Mouse (Mus musculus): Measurements from ENCODE around the gene Arpc1a.
"Not testable (repeated sequence)": the region's sequence is repeated elsewhere in the genome, so short reads cannot be mapped to it uniquely, and the experiment has no call there.

Arpc1a gene

DNA sequence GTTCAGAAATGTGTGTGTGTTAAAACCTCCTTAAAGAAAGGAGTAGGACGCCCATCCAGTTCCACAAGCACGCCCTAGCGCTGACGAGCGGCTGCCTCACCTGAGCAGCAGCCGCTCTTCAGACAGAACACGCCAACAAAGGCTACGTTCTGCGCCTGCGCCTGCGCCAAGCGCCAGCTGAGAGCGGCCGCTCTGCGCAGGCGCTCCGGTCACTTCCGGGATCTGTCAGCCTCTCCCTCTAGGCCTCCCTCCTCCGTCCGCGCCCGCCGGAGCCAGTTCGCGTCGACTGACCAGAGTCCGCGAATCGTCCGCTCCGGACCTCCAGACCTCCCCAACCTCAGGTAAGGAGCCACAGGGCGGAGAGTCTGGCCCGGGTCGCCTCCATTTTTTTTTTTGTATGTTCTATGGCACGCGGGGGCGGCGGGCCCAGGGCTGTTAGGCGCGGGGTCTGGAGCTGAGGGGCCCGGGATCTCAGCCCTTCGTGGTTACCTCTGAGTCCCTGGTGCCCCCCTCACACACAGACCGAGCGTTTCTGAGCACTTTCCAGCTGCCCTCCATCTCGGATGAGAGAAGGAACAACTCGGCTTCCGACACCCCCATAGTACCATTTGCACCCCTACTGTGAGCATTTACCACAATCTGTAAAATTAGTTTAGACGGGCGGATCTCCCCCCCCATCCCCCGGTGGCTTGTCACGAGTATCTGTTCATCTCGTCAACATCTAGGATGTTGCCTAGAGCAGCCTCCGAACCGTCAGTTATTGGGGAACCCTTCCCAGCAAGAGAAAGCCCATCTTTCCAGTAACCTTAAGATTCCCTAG, at the start of gene Arpc1a, which contains the start of gene Kpna7:
TSS of gene Arpc1a (plus strand) at position 199 of the 820 bp plus-strand sequence.
TSS of gene Kpna7 (minus strand) at position 399 of the 820 bp plus-strand sequence.
- peak; percentile 99 for DNase-seq (ENCODE audit: low read depth, low spot score)

GRCm38 (mm10) chr5:145041628-145042027, 42.0 kb upstream of the Arpc1a start:
- DNase-seq (ENCODE audit: low read depth, low spot score), result peak; percentile 46

GRCm38 (mm10) chr5:145042690-145043089, 40.9 kb upstream of the Arpc1a start, which contains the start of gene 1700018F24Rik:
Gene 1700018F24Rik, plus strand, starts transcription at chr5:145042990.
- DNase-seq (ENCODE audit: low read depth, low spot score), result not testable (repeated sequence)

DNA sequence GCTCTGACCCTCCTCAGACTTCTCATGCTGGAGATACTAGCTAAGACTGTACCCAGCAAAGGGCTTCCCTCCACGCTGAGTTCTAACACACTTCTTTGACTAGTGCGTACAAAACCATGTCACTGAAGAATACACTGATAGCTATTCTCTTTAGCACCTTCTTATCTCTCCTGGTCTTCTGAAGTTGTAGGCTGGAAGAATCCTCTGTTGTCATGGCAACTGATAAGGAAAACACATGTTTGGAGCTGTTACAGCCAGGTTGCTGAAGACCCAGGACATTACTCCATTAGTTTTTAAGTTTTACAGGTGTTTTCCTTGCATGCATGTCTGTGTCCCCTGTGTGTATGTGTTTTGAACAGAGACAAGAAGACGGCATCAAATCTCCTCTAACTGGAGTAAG, 29.4 kb upstream of the Arpc1a start:
- not testable (repeated sequence) for DNase-seq (ENCODE audit: low read depth, low spot score)

DNA sequence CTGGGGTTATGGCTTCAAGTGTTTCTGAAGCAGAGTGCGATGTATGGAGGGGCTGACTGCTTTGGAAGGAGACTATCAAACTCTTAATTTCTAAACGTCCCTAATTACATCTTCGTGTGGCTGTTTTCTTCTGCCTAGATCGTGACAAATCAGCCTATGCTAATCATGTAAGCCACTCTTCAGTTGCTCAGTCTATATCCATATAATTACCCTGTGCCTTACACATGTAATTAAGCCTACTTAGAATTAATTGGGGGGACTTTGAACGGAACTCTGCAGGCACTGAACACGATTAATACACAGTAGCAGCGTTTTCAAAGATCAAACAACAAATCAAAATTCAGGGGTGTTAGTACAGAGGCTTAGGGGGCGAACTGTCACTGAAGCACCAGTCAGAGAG, 25.7 kb upstream of the Arpc1a start:
- no peak for DNase-seq (ENCODE audit: low read depth, low spot score)

DNA sequence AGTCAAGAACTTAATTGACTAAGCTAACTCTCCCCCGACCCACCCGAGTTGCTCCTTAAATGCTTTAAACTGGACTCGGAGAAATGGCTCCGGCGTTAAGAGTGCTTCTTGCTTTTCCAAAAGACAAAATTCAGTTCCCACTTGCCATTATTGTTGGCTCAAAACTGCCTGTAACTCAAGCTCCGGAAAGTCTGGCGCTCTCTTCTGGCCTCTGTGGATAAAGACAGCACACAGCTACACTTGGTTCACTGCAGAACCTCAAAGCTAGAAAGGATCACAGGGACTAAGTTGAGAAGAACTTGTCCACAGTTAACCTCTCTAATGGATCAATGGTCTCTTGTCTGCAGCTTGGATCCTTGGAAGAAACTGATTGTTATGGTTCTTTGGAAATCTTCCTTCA, 24.9 kb upstream of the Arpc1a start:
- DNase-seq (ENCODE audit: low read depth, low spot score), result peak; percentile 30

- DNase-seq (ENCODE audit: low read depth, low spot score), result peak; percentile 37
These were observed 24.1 kb upstream of the Arpc1a start for GRCm38 (mm10) chr5:145059524-145059923.

DNA sequence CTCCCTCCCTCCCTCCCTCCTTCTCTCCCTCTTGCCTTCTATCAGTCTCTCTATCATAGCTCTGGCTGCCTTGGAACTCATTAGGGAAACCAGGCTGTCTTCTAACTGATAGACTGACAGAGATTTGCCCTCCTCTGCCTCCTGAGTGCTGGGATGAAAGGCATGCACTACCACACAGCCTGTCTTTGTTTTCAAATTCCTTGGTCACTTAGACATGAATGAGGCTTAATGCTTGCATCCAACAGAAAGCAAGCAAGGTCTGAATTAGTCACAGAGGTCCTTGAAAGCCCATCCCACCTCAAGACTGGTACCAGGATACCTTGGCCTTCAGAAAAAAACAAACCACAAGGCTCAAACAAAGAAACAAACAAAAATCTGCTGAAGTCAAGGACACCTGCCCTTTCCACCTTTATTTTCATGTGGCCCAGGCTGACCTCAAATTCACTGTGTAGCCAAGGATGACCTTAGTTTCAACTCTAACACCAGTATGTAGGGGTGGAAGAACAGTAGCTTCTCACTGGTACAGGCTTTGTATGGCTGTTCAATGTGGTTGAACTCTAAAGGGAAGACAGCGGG, 18.8 kb upstream of the Arpc1a start:
- no peak for DNase-seq (ENCODE audit: low read depth, low spot score)

DNA sequence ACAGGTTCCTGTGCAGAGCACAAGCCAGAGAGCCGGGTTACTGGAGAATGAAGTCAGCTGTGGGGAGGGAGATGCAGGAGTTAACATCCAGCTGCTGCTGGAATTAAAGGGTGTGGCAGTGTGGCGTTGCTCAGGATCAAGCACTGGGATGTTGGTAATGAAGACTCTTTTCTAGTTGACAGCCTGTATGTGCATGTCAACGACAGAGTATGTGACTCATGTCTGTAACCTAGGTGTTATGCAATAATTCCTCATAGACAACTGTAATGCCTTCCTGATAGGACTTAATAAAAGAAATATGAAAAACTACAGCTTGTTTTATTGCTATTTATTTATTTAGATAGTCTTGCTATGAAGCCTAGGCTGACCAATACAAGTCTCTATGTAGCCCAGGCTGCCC, 14.8 kb upstream of the Arpc1a start:
- DNase-seq (ENCODE audit: low read depth, low spot score), result peak; percentile 67

- peak; percentile 97 for DNase-seq (ENCODE audit: low read depth, low spot score)
These were observed 13.9 kb upstream of the Arpc1a start for GRCm38 (mm10) chr5:145069707-145070106.

GRCm38 (mm10) chr5:145071342-145071741, 12.3 kb upstream of the Arpc1a start:
- DNase-seq (ENCODE audit: low read depth, low spot score), result peak; percentile 51

DNA sequence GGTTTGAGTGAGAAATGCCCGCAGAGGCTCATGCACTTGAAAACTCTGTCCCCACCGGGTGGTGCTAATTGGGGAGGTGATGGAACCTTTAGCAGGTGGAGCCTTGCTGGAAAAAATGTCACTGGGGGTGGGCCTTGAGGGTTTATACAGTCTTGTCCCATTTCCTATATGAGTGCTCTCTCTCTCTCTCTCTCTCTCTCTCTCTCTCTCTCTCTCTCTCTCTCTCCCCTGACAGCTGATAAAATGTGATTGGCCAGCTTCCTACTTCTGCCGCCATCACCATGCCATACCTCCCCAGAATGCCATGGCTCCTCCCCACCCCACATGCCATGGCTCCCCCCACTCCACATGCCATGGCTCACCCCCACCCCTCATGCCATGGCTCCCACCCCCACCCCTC, 8.5 kb upstream of the Arpc1a start:
- DNase-seq (ENCODE audit: low read depth, low spot score), result no peak

DNA sequence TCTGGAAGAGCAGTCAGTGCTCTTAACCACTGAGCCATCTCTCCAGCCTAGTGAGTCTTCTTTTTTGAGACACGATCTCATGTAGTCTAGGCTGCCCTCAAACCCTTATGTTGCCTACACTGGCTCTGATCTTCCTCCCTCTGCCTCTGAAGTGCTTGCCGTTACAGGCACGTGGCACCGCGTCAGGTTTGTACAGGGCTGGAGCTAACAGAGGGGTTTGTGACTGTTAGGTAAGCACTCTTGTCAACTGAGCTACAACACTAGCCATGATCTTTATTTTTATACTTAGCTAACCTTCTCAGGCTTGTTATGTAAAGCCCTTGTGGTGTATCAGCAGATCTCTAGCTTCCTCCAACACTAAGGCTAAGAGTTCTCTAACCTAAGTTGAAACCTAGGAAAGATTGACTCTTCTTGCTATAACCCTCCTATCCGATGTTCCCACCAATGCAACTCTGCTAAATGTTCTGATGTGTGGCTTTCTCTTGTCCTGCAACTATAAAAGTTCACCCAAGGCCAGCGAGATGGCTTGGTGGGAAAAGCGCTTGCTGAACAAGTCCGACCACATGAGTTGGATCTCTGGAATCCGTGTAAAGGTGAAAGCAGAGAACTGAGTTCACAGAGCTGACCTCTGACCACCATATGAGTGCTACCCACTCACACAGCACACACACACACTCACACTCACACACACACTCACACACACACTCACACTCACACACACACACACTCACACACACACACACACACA, 1.6 kb upstream of the Arpc1a start:
- no peak for DNase-seq (ENCODE audit: low read depth, low spot score)

GRCm38 (mm10) chr5:145083201-145083600, 429 bp upstream of the Arpc1a start:
- DNase-seq (ENCODE audit: low read depth, low spot score), result not testable (repeated sequence)

DNA sequence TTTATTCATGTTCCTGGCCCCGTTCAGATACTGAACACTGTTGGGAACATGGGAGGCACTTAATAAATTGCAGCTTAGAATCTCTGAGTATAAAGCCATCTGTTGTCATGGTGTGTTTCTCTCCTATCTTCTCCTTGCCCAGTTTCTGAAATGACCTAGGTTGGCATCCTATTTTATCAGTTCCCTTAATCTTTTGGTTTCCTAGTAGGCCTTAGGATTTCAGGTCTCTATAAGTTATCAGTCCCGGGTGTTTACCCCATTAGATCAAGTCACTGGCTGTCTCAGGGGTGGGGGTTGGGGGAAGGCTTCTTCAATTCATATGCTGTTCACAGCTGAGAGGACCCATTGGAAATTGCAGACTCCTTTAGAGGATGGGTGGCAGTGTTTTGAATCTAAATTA, 1.2 kb downstream of the Arpc1a start:
- DNase-seq (ENCODE audit: low read depth, low spot score), result no peak

DNA sequence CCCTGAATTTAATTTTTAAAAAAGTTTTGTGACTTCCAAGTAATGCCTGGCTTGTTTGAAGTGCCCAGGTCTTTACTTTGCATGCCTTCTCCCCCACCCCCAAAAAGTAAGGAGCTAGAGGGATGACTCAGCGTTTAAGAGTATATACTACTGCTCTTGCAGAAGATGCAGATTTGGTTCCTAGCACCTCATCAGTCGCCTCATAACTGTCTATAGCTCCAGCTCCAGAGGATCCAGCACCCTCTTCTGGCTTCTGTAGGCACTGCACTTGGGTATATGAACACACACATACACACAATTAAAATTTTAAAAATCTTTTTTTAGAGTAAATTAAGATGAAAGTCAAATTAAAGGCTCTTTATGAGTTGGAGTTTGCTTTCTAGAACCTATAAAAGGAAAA, 4.6 kb downstream of the Arpc1a start:
- no peak for DNase-seq (ENCODE audit: low read depth, low spot score)

- DNase-seq (ENCODE audit: low read depth, low spot score), result no peak
These were observed 6.2 kb downstream of the Arpc1a start for GRCm38 (mm10) chr5:145089878-145090277.

DNA sequence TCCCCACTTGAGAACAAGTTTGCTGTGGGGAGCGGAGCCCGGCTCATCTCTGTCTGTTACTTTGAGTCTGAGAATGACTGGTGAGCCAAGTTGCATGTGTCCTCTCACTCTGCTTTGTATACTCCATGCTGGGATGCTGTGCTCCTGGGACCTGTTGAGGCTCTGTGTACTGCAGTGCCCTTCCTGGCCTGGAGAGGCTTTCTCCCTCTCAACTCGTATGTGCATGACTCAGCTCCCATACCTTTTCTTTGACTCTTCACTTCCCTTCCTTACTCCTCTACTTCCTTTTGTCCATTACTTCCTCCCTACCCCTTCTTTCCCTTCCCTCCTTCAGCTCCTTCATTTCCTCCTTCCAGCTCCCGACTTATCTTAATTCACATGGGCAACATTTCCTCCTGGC, 12.6 kb downstream of the Arpc1a start:
- no peak for DNase-seq (ENCODE audit: low read depth, low spot score)

- no peak for DNase-seq (ENCODE audit: low read depth, low spot score)
These were observed 14.8 kb downstream of the Arpc1a start for GRCm38 (mm10) chr5:145098340-145098821.

DNA sequence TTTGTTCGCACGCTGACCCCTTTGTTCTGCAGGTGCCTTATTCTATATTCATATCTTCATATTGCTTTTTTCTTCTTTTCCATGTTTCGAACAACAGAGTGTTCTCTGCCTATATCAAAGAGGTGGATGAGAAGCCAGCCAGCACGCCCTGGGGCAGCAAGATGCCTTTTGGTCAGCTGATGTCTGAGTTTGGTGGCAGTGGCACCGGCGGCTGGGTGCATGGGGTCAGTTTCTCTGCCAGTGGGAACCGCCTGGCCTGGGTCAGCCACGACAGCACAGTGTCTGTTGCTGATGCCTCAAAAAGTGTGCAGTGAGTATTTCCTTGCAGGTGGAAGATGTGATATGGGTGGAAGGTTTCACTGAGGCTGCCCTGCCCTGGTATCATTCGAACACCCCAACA, 17.3 kb downstream of the Arpc1a start:
- DNase-seq (ENCODE audit: low read depth, low spot score), result no peak

DNA sequence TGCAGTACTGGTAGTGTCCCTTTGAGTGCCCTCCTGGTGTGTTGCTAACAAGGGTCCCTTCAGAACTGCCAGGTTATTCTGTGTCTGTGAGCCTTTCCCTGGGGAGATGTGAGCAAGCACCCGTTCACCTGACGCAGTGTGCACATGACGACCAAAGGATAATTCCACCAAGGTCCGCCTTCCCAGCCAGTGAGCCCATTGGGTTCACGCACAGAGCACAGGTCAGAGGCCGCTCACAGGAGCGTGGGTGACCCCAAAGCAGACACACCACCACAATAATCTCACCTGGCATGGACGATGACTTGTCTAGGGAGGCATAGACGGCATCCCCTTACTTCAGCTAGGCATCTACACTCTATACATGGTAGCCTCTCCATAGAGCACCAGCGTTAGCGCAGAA, 17.8 kb downstream of the Arpc1a start:
- DNase-seq (ENCODE audit: low read depth, low spot score), result not testable (repeated sequence)

DNA sequence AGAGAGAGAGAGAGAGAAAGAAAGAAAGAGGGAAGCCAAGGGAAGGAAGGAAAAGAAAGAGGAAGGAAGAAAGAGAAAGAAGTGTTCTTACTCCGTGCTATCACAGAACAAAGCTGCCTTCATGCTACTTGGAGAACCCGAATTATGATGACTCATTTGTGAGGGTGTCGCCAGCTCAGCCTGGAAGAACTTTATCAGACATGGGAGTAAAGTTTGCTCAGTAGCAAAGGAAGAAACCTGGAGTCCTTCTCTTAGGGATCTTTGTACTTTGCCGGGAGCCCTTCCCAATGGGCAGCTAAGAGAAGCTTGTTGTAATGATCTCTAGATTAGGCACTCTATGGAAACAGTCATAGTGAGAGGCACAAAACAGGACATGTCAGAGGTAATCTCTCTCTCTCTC, 19.1 kb downstream of the Arpc1a start:
- DNase-seq (ENCODE audit: low read depth, low spot score), result peak; percentile 77
